Mouse (Mus musculus) thymus, postnatal 4 days (tissue): ENCODE measurements around the gene 1600015I10Rik.
"Not testable (repeated sequence)": the region's sequence is repeated elsewhere in the genome, so short reads cannot be mapped to it uniquely, and the experiment has no call there.

Source experiments
- DNase-seq: peaks from one replicate; pipeline ENCODE4 v3.0.0; 2021

1600015I10Rik gene

GRCm38 (mm10) chr6:48929595-48929994, at the start of gene 1600015I10Rik:
Gene 1600015I10Rik, plus strand, starts transcription at chr6:48929895.
- DNase-seq, result no peak

GRCm38 (mm10) chr6:48894203-48894602, 35.5 kb upstream of the 1600015I10Rik start:
- no peak for DNase-seq

- no peak for DNase-seq
Measured at GRCm38 (mm10) chr6:48894938-48895818, 34.5 kb upstream of the 1600015I10Rik start.

- DNase-seq, result no peak
Measured at GRCm38 (mm10) chr6:48895941-48896340, 33.8 kb upstream of the 1600015I10Rik start.

GRCm38 (mm10) chr6:48896956-48897355, 32.7 kb upstream of the 1600015I10Rik start:
- DNase-seq, result no peak

- DNase-seq, result not testable (repeated sequence)
Measured at GRCm38 (mm10) chr6:48901316-48901715, 28.4 kb upstream of the 1600015I10Rik start.

- DNase-seq, result no peak
Measured at GRCm38 (mm10) chr6:48902511-48903406, 26.9 kb upstream of the 1600015I10Rik start.

GRCm38 (mm10) chr6:48903437-48903836, 26.3 kb upstream of the 1600015I10Rik start:
- no peak for DNase-seq

GRCm38 (mm10) chr6:48905606-48906005, 24.1 kb upstream of the 1600015I10Rik start:
- DNase-seq, result no peak

- DNase-seq, result no peak
Measured at GRCm38 (mm10) chr6:48906371-48906770, 23.3 kb upstream of the 1600015I10Rik start.

GRCm38 (mm10) chr6:48909229-48909628, 20.5 kb upstream of the 1600015I10Rik start:
- DNase-seq, result no peak

- DNase-seq, result peak; percentile 43
Measured at GRCm38 (mm10) chr6:48912033-48912432, 17.7 kb upstream of the 1600015I10Rik start.

GRCm38 (mm10) chr6:48913587-48913986, 16.1 kb upstream of the 1600015I10Rik start:
- no peak for DNase-seq

GRCm38 (mm10) chr6:48949596-48949995, 19.9 kb downstream of the 1600015I10Rik start:
- DNase-seq, result no peak

- DNase-seq, result no peak
Measured at GRCm38 (mm10) chr6:48950676-48951075, 21.0 kb downstream of the 1600015I10Rik start.

- no peak for DNase-seq
Measured at GRCm38 (mm10) chr6:48951630-48952029, 21.9 kb downstream of the 1600015I10Rik start.

- no peak for DNase-seq
Measured at GRCm38 (mm10) chr6:48953220-48953619, 23.5 kb downstream of the 1600015I10Rik start.

GRCm38 (mm10) chr6:48954211-48954610, 24.5 kb downstream of the 1600015I10Rik start:
- no peak for DNase-seq

- DNase-seq, result peak; percentile 59
Measured at GRCm38 (mm10) chr6:48954946-48955345, 25.3 kb downstream of the 1600015I10Rik start.

- no peak for DNase-seq
Measured at GRCm38 (mm10) chr6:48956785-48957184, 27.1 kb downstream of the 1600015I10Rik start.

GRCm38 (mm10) chr6:48958053-48958452, 28.4 kb downstream of the 1600015I10Rik start:
- DNase-seq, result no peak

GRCm38 (mm10) chr6:48959151-48959550, 29.5 kb downstream of the 1600015I10Rik start:
- DNase-seq, result peak; percentile 38

- DNase-seq, result not testable (repeated sequence)
Measured at GRCm38 (mm10) chr6:48966696-48967095, 37.0 kb downstream of the 1600015I10Rik start.
